Mouse (Mus musculus): Measurements from ENCODE around the gene Tldc1. TPM values are rescaled to one million over a fixed set of nuclear protein-coding genes. Genes with fewer than 3 reads are reported as not detected.

Tldc1 gene
- polyA plus RNA-seq, 1 experiment from 2014 or later = 9.1 TPM

- no peak for TF ChIP-seq EP300 (optimal IDR thresholded peaks at IDR 0.05)
- no peak for TF ChIP-seq CTCF (IDR thresholded peaks at IDR 0.05; ENCODE audit: low read depth)
- DNase-seq (ENCODE audit: low spot score) = no peak
- Histone ChIP-seq H3K27ac (replicated peaks) (peak overlapping the region; percentile 90), H3K4me2 (replicated peaks; ENCODE audit: low read depth) (peak overlapping the region; percentile 90), H3K9ac (ENCODE audit: low read length) (peak overlapping the region; percentile 79), H3K36me3 (ENCODE audit: control insufficient read depth, insufficient read depth, low read length) (no peaks in the 10 kb centered on the region), H3K9me3 (ENCODE audit: control insufficient read depth, low read length) (no peaks in the 10 kb centered on the region), H3K27me3 (ENCODE audit: control insufficient read depth, insufficient read depth, low read length) (no peaks in the 10 kb centered on the region), H3K4me1 (replicated peaks; ENCODE audit: control insufficient read depth, insufficient read depth) (no peaks in the 10 kb centered on the region), H3K4me3 (ENCODE audit: low read depth, low read length) (peak overlapping the region; percentile 59)
- WGBS = 8% methylated on average over 7 of the region's 7 CpGs
- ATAC-seq (ENCODE audit: low FRiP score, low TSS enrichment) = no peak; the same call in 1 of the 2 replicates
These were observed 451 bp downstream of the Tldc1 start for GRCm38 (mm10) chr8:119777765-119778164.

GRCm38 (mm10) chr8:119776668-119777245 is 1.5 kb downstream of the Tldc1 start:
- no peak overlapping the region for H3K27ac ChIP-seq (replicated peaks)
- no peaks in the 10 kb centered on the region for H3K9me3 ChIP-seq (ENCODE audit: control insufficient read depth, low read length)
- no peak for DNase-seq (ENCODE audit: low spot score)
- H3K4me1 ChIP-seq (replicated peaks; ENCODE audit: control insufficient read depth, insufficient read depth) = no peaks in the 10 kb centered on the region
- H3K4me2 ChIP-seq (replicated peaks; ENCODE audit: low read depth) = no peak overlapping the region
- no peaks in the 10 kb centered on the region for H3K36me3 ChIP-seq (ENCODE audit: control insufficient read depth, insufficient read depth, low read length)
- no peak overlapping the region for H3K9ac ChIP-seq (ENCODE audit: low read length)
- 77% methylated on average over 7 of the region's 7 CpGs for WGBS
- no peaks in the 10 kb centered on the region for H3K27me3 ChIP-seq (ENCODE audit: control insufficient read depth, insufficient read depth, low read length)
- TF ChIP-seq EP300 (optimal IDR thresholded peaks at IDR 0.05) = no peak
- TF ChIP-seq CTCF (IDR thresholded peaks at IDR 0.05; ENCODE audit: low read depth) = no peak
- no peak for ATAC-seq (ENCODE audit: low FRiP score, low TSS enrichment)
- H3K4me3 ChIP-seq (ENCODE audit: low read depth, low read length) = no peak overlapping the region

GRCm38 (mm10) chr8:119765761-119766444 is 12.3 kb downstream of the Tldc1 start:
- H3K9ac ChIP-seq (ENCODE audit: low read length) = no peak overlapping the region
- TF ChIP-seq EP300 (optimal IDR thresholded peaks at IDR 0.05) (no peak), CTCF (IDR thresholded peaks at IDR 0.05; ENCODE audit: low read depth) (no peak)
- DNase-seq (ENCODE audit: low spot score) (peak; percentile 35), ATAC-seq (ENCODE audit: low FRiP score, low TSS enrichment) (peak; percentile 24; the same call in 1 of the 2 replicates)
- no peak overlapping the region for H3K27ac ChIP-seq (replicated peaks)
- H3K4me2 ChIP-seq (replicated peaks; ENCODE audit: low read depth) = no peak overlapping the region
- 62% methylated on average over 22 of the region's 22 CpGs for WGBS
- H3K9me3 ChIP-seq (ENCODE audit: control insufficient read depth, low read length) = no peaks in the 10 kb centered on the region
- H3K36me3 ChIP-seq (ENCODE audit: control insufficient read depth, insufficient read depth, low read length) = peaks cover 7% of the 10 kb centered on the region; the same call in 1 of the 2 replicates
- no peaks in the 10 kb centered on the region for H3K27me3 ChIP-seq (ENCODE audit: control insufficient read depth, insufficient read depth, low read length)
- no peak overlapping the region for H3K4me3 ChIP-seq (ENCODE audit: low read depth, low read length)
- no peaks in the 10 kb centered on the region for H3K4me1 ChIP-seq (replicated peaks; ENCODE audit: control insufficient read depth, insufficient read depth)

- Histone ChIP-seq H3K4me1 (replicated peaks; ENCODE audit: control insufficient read depth, insufficient read depth) (no peaks in the 10 kb centered on the region), H3K9me3 (ENCODE audit: control insufficient read depth, low read length) (no peaks in the 10 kb centered on the region), H3K4me2 (replicated peaks; ENCODE audit: low read depth) (no peak overlapping the region), H3K9ac (ENCODE audit: low read length) (no peak overlapping the region), H3K4me3 (ENCODE audit: low read depth, low read length) (no peak overlapping the region), H3K27ac (replicated peaks) (no peak overlapping the region), H3K27me3 (ENCODE audit: control insufficient read depth, insufficient read depth, low read length) (no peaks in the 10 kb centered on the region), H3K36me3 (ENCODE audit: control insufficient read depth, insufficient read depth, low read length) (peaks cover 7% of the 10 kb centered on the region; the same call in 1 of the 2 replicates)
- 91% methylated on average over 10 of the region's 10 CpGs for WGBS
- DNase-seq (ENCODE audit: low spot score) (no peak), ATAC-seq (ENCODE audit: low FRiP score, low TSS enrichment) (no peak)
- TF ChIP-seq EP300 (optimal IDR thresholded peaks at IDR 0.05) = no peak
These were observed 12.9 kb downstream of the Tldc1 start for GRCm38 (mm10) chr8:119765311-119765710.

GRCm38 (mm10) chr8:119762226-119763220 is 15.7 kb downstream of the Tldc1 start:
- H3K36me3 ChIP-seq (ENCODE audit: control insufficient read depth, insufficient read depth, low read length) = peaks cover 5% of the 10 kb centered on the region; the same call in 1 of the 2 replicates
- H3K9ac ChIP-seq (ENCODE audit: low read length) = no peak overlapping the region
- H3K4me1 ChIP-seq (replicated peaks; ENCODE audit: control insufficient read depth, insufficient read depth) = no peaks in the 10 kb centered on the region
- H3K27me3 ChIP-seq (ENCODE audit: control insufficient read depth, insufficient read depth, low read length) = no peaks in the 10 kb centered on the region
- ATAC-seq (ENCODE audit: low FRiP score, low TSS enrichment) = no peak
- no peak overlapping the region for H3K4me2 ChIP-seq (replicated peaks; ENCODE audit: low read depth)
- H3K27ac ChIP-seq (replicated peaks) = no peak overlapping the region
- no peaks in the 10 kb centered on the region for H3K9me3 ChIP-seq (ENCODE audit: control insufficient read depth, low read length)
- no peak for DNase-seq (ENCODE audit: low spot score)
- WGBS = 88% methylated on average over 21 of the region's 21 CpGs
- no peak for TF ChIP-seq CTCF (IDR thresholded peaks at IDR 0.05; ENCODE audit: low read depth)
- TF ChIP-seq EP300 (optimal IDR thresholded peaks at IDR 0.05) = no peak
- no peak overlapping the region for H3K4me3 ChIP-seq (ENCODE audit: low read depth, low read length)
